Mouse (Mus musculus): Measurements from ENCODE around the gene Scgb2b12. TPM values are rescaled to one million over a fixed set of nuclear protein-coding genes. Genes with fewer than 3 reads are reported as not detected.
"Not testable (repeated sequence)": the region's sequence is repeated elsewhere in the genome, so short reads cannot be mapped to it uniquely, and the experiment has no call there.

The Scgb2b12 gene
- polyA plus RNA-seq (2016; fragmentation: Nextera tagmentation; extraction: Ambion mirVana): not detected in 2 replicates

GRCm38 (mm10) chr7:32327145-32327544, at the start of gene Scgb2b12:
Gene Scgb2b12, minus strand, starts transcription at chr7:32327245.
- H3K9ac ChIP-seq; H3K9me3 ChIP-seq; H3K4me1 ChIP-seq; H3K27me3 ChIP-seq; H3K36me3 ChIP-seq (replicated peaks); H3K27ac ChIP-seq; ATAC-seq (ENCODE audit: low FRiP score); H3K4me3 ChIP-seq (replicated peaks); H3K4me2 ChIP-seq: not testable (repeated sequence)
- 97% methylated on average over 1 of the region's 1 CpGs for WGBS

- not testable (repeated sequence) for H3K27me3 ChIP-seq; H3K27ac ChIP-seq; H3K36me3 ChIP-seq (replicated peaks); H3K4me2 ChIP-seq; H3K9me3 ChIP-seq; H3K4me1 ChIP-seq; H3K9ac ChIP-seq; H3K4me3 ChIP-seq (replicated peaks); ATAC-seq (ENCODE audit: low FRiP score)
- 100% methylated on average over 2 of the region's 3 CpGs for WGBS
These were observed 6.8 kb upstream of the Scgb2b12 start, which contains the start of gene Scgb1b12 for GRCm38 (mm10) chr7:32333882-32334281. Gene Scgb1b12, plus strand, starts transcription at chr7:32334182.

Other genes with a start within 250 kb of the Scgb2b12 start
- not detected in 2 replicates for gene Scgb1b10, start 226.4 kb downstream of the Scgb2b12 start, polyA plus RNA-seq (2016; fragmentation: Nextera tagmentation; extraction: Ambion mirVana)
- gene Scgb2b11, start 116.1 kb downstream of the Scgb2b12 start, polyA plus RNA-seq (2016; fragmentation: Nextera tagmentation; extraction: Ambion mirVana): not detected in 2 replicates
- not detected in 2 replicates for gene Scgb1b11, start 104.4 kb downstream of the Scgb2b12 start, polyA plus RNA-seq (2016; fragmentation: Nextera tagmentation; extraction: Ambion mirVana)
- gene Scgb1b12, start 6.9 kb upstream of the Scgb2b12 start, polyA plus RNA-seq (2016; fragmentation: Nextera tagmentation; extraction: Ambion mirVana): not detected in 2 replicates
- gene Scgb1b29, start 114.3 kb upstream of the Scgb2b12 start, polyA plus RNA-seq (2016; fragmentation: Nextera tagmentation; extraction: Ambion mirVana): not detected in 2 replicates

All from forebrain, embryonic 12.5 days (tissue).